7 mouse cellular contexts compared by ENCODE assay signal in genomic region chr10:3863411-3864195, GRCm38 (mm10).
DNase-seq lines count a peak whose midpoint lies in the region; ATAC-seq and TF ChIP-seq lines count a peak whose summit lies in the region.

No protein-coding gene starts in this region.

- no peak for DNase-seq in CH12.LX (ENCODE audit: extremely low read depth)
- DNase-seq in ZHBTc4 (ENCODE audit: low read depth, low spot score), result peak; percentile 27
- peak; percentile 36 for DNase-seq in forebrain, postnatal 0 days
- DNase-seq in midbrain, embryonic 11.5 days (ENCODE audit: low spot score, missing footprints), result peak; percentile 94
- no peak for DNase-seq in c-Kit-positive CD71-positive TER-119-positive erythroid progenitor cells, embryonic 14.5 days (ENCODE audit: low spot score)
- DNase-seq in cerebellum, adult 9-11 months, result no peak
- no peak for DNase-seq in left cerebral cortex, adult 9 months (ENCODE audit: low spot score in 2 of 2)

- peaks cover 6 to 13% of the 10 kb centered on the region in 2 experiments for H3K4me1 ChIP-seq in CH12.LX (ENCODE audit: control insufficient read depth in 1 of 2, insufficient read depth in 2 of 2)
- 0 out of 2 replicates have a peak, but pooled peaks cover 3% of the 10 kb centered on the region for H3K4me1 ChIP-seq in forebrain, postnatal 0 days (ENCODE audit: insufficient read depth)
- peaks cover 13% of the 10 kb centered on the region for H3K4me1 ChIP-seq in midbrain, embryonic 11.5 days (ENCODE audit: control insufficient read depth, insufficient read depth, low read length)

- 0 out of 2 replicates have a peak overlapping the region, but pooled peaks have one; percentile 1 for H3K4me2 ChIP-seq in CH12.LX (ENCODE audit: insufficient read depth, low read depth, poor library complexity, severe bottlenecking)
- peak overlapping the region; percentile 46 for H3K4me2 ChIP-seq in forebrain, postnatal 0 days (ENCODE audit: low read depth)
- peak overlapping the region; percentile 57 for H3K4me2 ChIP-seq in midbrain, embryonic 11.5 days

- TF ChIP-seq POLR2A in CH12.LX (IDR thresholded peaks at IDR 0.05; ENCODE audit: low read depth, low read length), result no peak

- peak; percentile 69 for ATAC-seq in forebrain, postnatal 0 days
- ATAC-seq in midbrain, embryonic 11.5 days (ENCODE audit: low FRiP score), result peak; percentile 87

- dilution Hi-C loops in CH12.LX (cut with MboI; ENCODE audit: extremely low pct_ligation_motif_present, extremely low pct_unique_long_range_greater_than_20kb, low sequenced_read_pairs), result no loop called here

- H3K79me2 ChIP-seq in CH12.LX (replicated peaks; ENCODE audit: control insufficient read depth, extremely low read depth, insufficient read depth, poor library complexity, severe bottlenecking), result no peaks in the 10 kb centered on the region

- H3K9me3 ChIP-seq in CH12.LX (replicated peaks; ENCODE audit: low read length), result no peaks in the 10 kb centered on the region
- no peaks in the 10 kb centered on the region for H3K9me3 ChIP-seq in forebrain, postnatal 0 days (ENCODE audit: low read length)
- H3K9me3 ChIP-seq in midbrain, embryonic 11.5 days (ENCODE audit: control insufficient read depth, low read length), result no peaks in the 10 kb centered on the region

- no peak for TF ChIP-seq CTCF in CH12.LX (conservative IDR thresholded peaks at IDR 0.05 in 1 of 2, IDR thresholded peaks at IDR 0.05 in 1 of 2; ENCODE audit: low read depth in 2 of 2, low read length in 2 of 2)
- TF ChIP-seq CTCF in forebrain, postnatal 0 days (IDR thresholded peaks at IDR 0.05; ENCODE audit: low read depth), result no peak

- no peaks in the 10 kb centered on the region for H3K27me3 ChIP-seq in CH12.LX (replicated peaks)
- no peaks in the 10 kb centered on the region for H3K27me3 ChIP-seq in forebrain, postnatal 0 days (ENCODE audit: insufficient read depth, low read length)
- no peaks in the 10 kb centered on the region for H3K27me3 ChIP-seq in midbrain, embryonic 11.5 days (ENCODE audit: control insufficient read depth, insufficient read depth, low read length)

- no peak for TF ChIP-seq RAD21 in CH12.LX (IDR thresholded peaks at IDR 0.05; ENCODE audit: low read depth, low read length)

- no peak for TF ChIP-seq EP300 in CH12.LX (IDR thresholded peaks at IDR 0.05; ENCODE audit: low read length)

- no peak overlapping the region for H3K4me3 ChIP-seq in CH12.LX (replicated peaks in 1 of 3; ENCODE audit: low read depth in 2 of 3, low read length in 2 of 3, poor library complexity in 1 of 3)
- H3K4me3 ChIP-seq in forebrain, postnatal 0 days (ENCODE audit: low read depth, low read length), result 0 out of 2 replicates have a peak overlapping the region, but pooled peaks have one; percentile 16
- H3K4me3 ChIP-seq in midbrain, embryonic 11.5 days (ENCODE audit: low read depth, low read length), result peak overlapping the region; percentile 33

- in situ Hi-C loops in CH12.LX (cut with MboI; ENCODE audit: low pct_ligation_motif_present, low pct_unique_long_range_greater_than_20kb, low sequenced_read_pairs), result no loop called here

- no peaks in the 10 kb centered on the region for H3K36me3 ChIP-seq in CH12.LX (replicated peaks in 1 of 2; ENCODE audit: control insufficient read depth in 1 of 2, insufficient read depth in 1 of 2, low read length in 1 of 2)
- H3K36me3 ChIP-seq in forebrain, postnatal 0 days (ENCODE audit: insufficient read depth), result no peaks in the 10 kb centered on the region
- H3K36me3 ChIP-seq in midbrain, embryonic 11.5 days (ENCODE audit: control insufficient read depth, insufficient read depth, low read length), result no peaks in the 10 kb centered on the region

- no peak overlapping the region for H3K27ac ChIP-seq in CH12.LX (ENCODE audit: insufficient read depth, low read depth)
- no peak overlapping the region for H3K27ac ChIP-seq in forebrain, postnatal 0 days (ENCODE audit: low read depth, low read length)
- peak overlapping the region; percentile 81 for H3K27ac ChIP-seq in midbrain, embryonic 11.5 days (ENCODE audit: low read depth, low read length)

- H3K9ac ChIP-seq in CH12.LX (ENCODE audit: insufficient read depth, low read depth), result no peak overlapping the region
- peak overlapping the region; percentile 18; the same call in 1 of the 2 replicates for H3K9ac ChIP-seq in forebrain, postnatal 0 days
- H3K9ac ChIP-seq in midbrain, embryonic 11.5 days (ENCODE audit: low read length), result peak overlapping the region; percentile 71

- 4% methylated on average over 12 of the region's 12 CpGs for WGBS in forebrain, postnatal 0 days
- 5% methylated on average over 12 of the region's 12 CpGs for WGBS in midbrain, embryonic 11.5 days

TF ChIP-seq in CH12.LX, 34 proteins besides CTCF, POLR2A, EP300 and RAD21:
- TF ChIP-seq GABPA (IDR thresholded peaks at IDR 0.05; ENCODE audit: insufficient replicate concordance, low read depth, low read length) (no peak), MAX (IDR thresholded peaks at IDR 0.05; ENCODE audit: low read length) (no peak), ZC3H11A (IDR thresholded peaks at IDR 0.05; ENCODE audit: low read depth, low read length) (no peak), IRF4 (IDR thresholded peaks at IDR 0.05; ENCODE audit: low read depth, low read length) (no peak), USF2 (conservative IDR thresholded peaks at IDR 0.05; ENCODE audit: low read depth, low read length) (no peak), NELFE (IDR thresholded peaks at IDR 0.05; ENCODE audit: low read depth, low read length) (no peak), USF1 (IDR thresholded peaks at IDR 0.05; ENCODE audit: low read depth, low read length) (no peak), MXI1 (IDR thresholded peaks at IDR 0.05; ENCODE audit: low read depth, low read length) (no peak), MYC (IDR thresholded peaks at IDR 0.05; ENCODE audit: low read depth, low read length) (no peak), JUND (conservative IDR thresholded peaks at IDR 0.05; ENCODE audit: low read depth, low read length) (no peak), UBTF (IDR thresholded peaks at IDR 0.05; ENCODE audit: low read depth, low read length) (no peak), KAT2A (IDR thresholded peaks at IDR 0.05; ENCODE audit: insufficient replicate concordance, low read length) (no peak), ZKSCAN1 (IDR thresholded peaks at IDR 0.05; ENCODE audit: borderline replicate concordance, low read depth, low read length) (no peak)
TF ChIP-seq in CH12.LX: peak in this region for 0.

Comparison
In these comparisons a context has a peak if more than half of its experiments do, and no peak if none do; other contexts are left out.
1. DNase-seq: peak in ZHBTc4 (single experiment), forebrain, postnatal 0 days (single experiment) and midbrain, embryonic 11.5 days (single experiment); none in CH12.LX (single experiment), c-Kit-positive CD71-positive TER-119-positive erythroid progenitor cells, embryonic 14.5 days (single experiment), cerebellum, adult 9-11 months (single experiment) and left cerebral cortex, adult 9 months (0 of 2).
2. H3K4me2 ChIP-seq: peak in every context shown above with its lines; median percentile 57 in midbrain, embryonic 11.5 days; 46 in forebrain, postnatal 0 days; 1 in CH12.LX.
3. H3K4me3 ChIP-seq: peak in forebrain, postnatal 0 days (single experiment) and midbrain, embryonic 11.5 days (single experiment); none in CH12.LX (0 of 3).